Mouse (Mus musculus): ENCODE data around the gene Vegfb.

GRCm38 (mm10) chr19:6994489-6994888, 7.0 kb upstream of the Vegfb start:
- TF ChIP-seq CTCF (IDR thresholded peaks at IDR 0.05; ENCODE audit: low read depth) (no peak), EP300 (IDR thresholded peaks at IDR 0.05; ENCODE audit: low read depth) (no peak)
